Mouse (Mus musculus) midbrain, embryonic 10.5 days (tissue): ENCODE measurements at regions not wholly inside any gene's neighbourhood (a gene's known extent, or its start where the extent isn't known, plus 50 kb on each side); places are given as distances from the start of the nearest gene placed in this dataset.
A peak's percentile ranks its signal among the peaks of the same experiment; 100 is the strongest.

Source experiments
- DNase-seq: peaks from one replicate; pipeline ENCODE4 v3.0.0-alpha.2; 2017; ENCODE audit warnings: low spot score
- H3K27ac ChIP-seq: fragments of 300-500 bp; sonication (generic); replicated peaks from 2 replicates; pipeline ENCODE4 v1.5.1; 2016; ENCODE audit warnings: mild to moderate bottlenecking
- H3K27me3 ChIP-seq: fragments of 300-500 bp; sonication (generic); 2 replicates; pipeline ENCODE4 v1.6.1; 2016; ENCODE audit warnings: low read depth, mild to moderate bottlenecking; ENCODE audit not compliant: poor library complexity, severe bottlenecking
- H3K36me3 ChIP-seq: fragments of 300-500 bp; sonication (generic); 2 replicates; pipeline ENCODE4 v1.6.1; 2016; ENCODE audit warnings: mild to moderate bottlenecking, moderate library complexity
- H3K4me1 ChIP-seq: fragments of 300-500 bp; sonication (generic); 2 replicates; pipeline ENCODE4 v1.6.1; 2016
- H3K4me3 ChIP-seq: fragments of 300-500 bp; sonication (generic); 2 replicates; pipeline ENCODE4 v1.5.1; 2016; ENCODE audit warnings: mild to moderate bottlenecking, moderate library complexity
- H3K9me3 ChIP-seq: fragments of 300-500 bp; sonication (generic); replicated peaks from 2 replicates; pipeline ENCODE4 v1.6.1; 2016; ENCODE audit warnings: mild to moderate bottlenecking
- WGBS: fragments of 180-500 bp; shearing (Covaris S2); methylation state at CpG from one replicate; pipeline ENCODE4 v1.1.7; 2016; 5-methylcytosine and 5-hydroxymethylcytosine counted together

GRCm38 (mm10) chr3:101524905-101525304 is 79.6 kb downstream of the Atp1a1 start:
- Histone ChIP-seq H3K4me3 (no peak overlapping the region), H3K9me3 (no peaks in the 10 kb centered on the region), H3K27me3 (no peaks in the 10 kb centered on the region), H3K4me1 (peaks cover 41% of the 10 kb centered on the region), H3K36me3 (no peaks in the 10 kb centered on the region), H3K27ac (no peak overlapping the region)
- WGBS = 93% methylated on average over 8 of the region's 8 CpGs
- no peak for DNase-seq

- no peak overlapping the region for H3K27ac ChIP-seq
- no peak for DNase-seq
- H3K36me3 ChIP-seq = no peaks in the 10 kb centered on the region
- H3K4me1 ChIP-seq = peaks cover 36% of the 10 kb centered on the region
- H3K27me3 ChIP-seq = no peaks in the 10 kb centered on the region
- H3K4me3 ChIP-seq = no peak overlapping the region
- H3K9me3 ChIP-seq = no peaks in the 10 kb centered on the region
- 76% methylated on average over 6 of the region's 6 CpGs for WGBS
Measured at GRCm38 (mm10) chr3:101524444-101524843, 80.0 kb downstream of the Atp1a1 start.

GRCm38 (mm10) chr3:101523239-101523638 is 81.2 kb downstream of the Atp1a1 start:
- no peak for DNase-seq
- Histone ChIP-seq H3K9me3 (no peaks in the 10 kb centered on the region), H3K27me3 (no peaks in the 10 kb centered on the region), H3K4me1 (peaks cover 33% of the 10 kb centered on the region), H3K36me3 (no peaks in the 10 kb centered on the region), H3K4me3 (no peak overlapping the region), H3K27ac (no peak overlapping the region)
- 76% methylated on average over 5 of the region's 5 CpGs for WGBS

GRCm38 (mm10) chr3:101522246-101522920 is 82.1 kb downstream of the Atp1a1 start:
- WGBS = 85% methylated on average over 9 of the region's 9 CpGs
- H3K4me1 ChIP-seq = peaks cover 31% of the 10 kb centered on the region
- no peaks in the 10 kb centered on the region for H3K9me3 ChIP-seq
- no peak overlapping the region for H3K4me3 ChIP-seq
- H3K27ac ChIP-seq = 0 out of 2 replicates have a peak overlapping the region, but pooled peaks have one; percentile 5
- H3K27me3 ChIP-seq = no peaks in the 10 kb centered on the region
- no peak for DNase-seq
- H3K36me3 ChIP-seq = no peaks in the 10 kb centered on the region

- no peaks in the 10 kb centered on the region for H3K27me3 ChIP-seq
- no peaks in the 10 kb centered on the region for H3K9me3 ChIP-seq
- H3K4me1 ChIP-seq = peaks cover 42% of the 10 kb centered on the region
- no peaks in the 10 kb centered on the region for H3K36me3 ChIP-seq
- DNase-seq = no peak
- no peak overlapping the region for H3K4me3 ChIP-seq
- H3K27ac ChIP-seq = no peak overlapping the region
- 88% methylated on average over 5 of the region's 5 CpGs for WGBS
Measured at GRCm38 (mm10) chr3:101521155-101521554, 83.3 kb downstream of the Atp1a1 start.

GRCm38 (mm10) chr3:101520115-101520514 is 84.4 kb downstream of the Atp1a1 start:
- H3K4me1 ChIP-seq = peaks cover 42% of the 10 kb centered on the region
- DNase-seq = no peak
- no peak overlapping the region for H3K27ac ChIP-seq
- no peak overlapping the region for H3K4me3 ChIP-seq
- no peaks in the 10 kb centered on the region for H3K9me3 ChIP-seq
- WGBS = 77% methylated on average over 6 of the region's 6 CpGs
- H3K36me3 ChIP-seq = no peaks in the 10 kb centered on the region
- H3K27me3 ChIP-seq = no peaks in the 10 kb centered on the region

GRCm38 (mm10) chr3:101519551-101519950 is 84.9 kb downstream of the Atp1a1 start:
- WGBS = 92% methylated on average over 5 of the region's 5 CpGs
- Histone ChIP-seq H3K36me3 (no peaks in the 10 kb centered on the region), H3K9me3 (no peaks in the 10 kb centered on the region), H3K27ac (no peak overlapping the region), H3K4me3 (no peak overlapping the region), H3K4me1 (peaks cover 42% of the 10 kb centered on the region), H3K27me3 (no peaks in the 10 kb centered on the region)
- DNase-seq = no peak

- H3K27me3 ChIP-seq = no peaks in the 10 kb centered on the region
- no peaks in the 10 kb centered on the region for H3K36me3 ChIP-seq
- H3K4me1 ChIP-seq = peaks cover 45% of the 10 kb centered on the region
- H3K27ac ChIP-seq = 0 out of 2 replicates have a peak overlapping the region, but pooled peaks have one; percentile 46
- no peaks in the 10 kb centered on the region for H3K9me3 ChIP-seq
- 73% methylated on average over 6 of the region's 6 CpGs for WGBS
- H3K4me3 ChIP-seq = no peak overlapping the region
- no peak for DNase-seq
Measured at GRCm38 (mm10) chr3:101518810-101519209, 85.7 kb downstream of the Atp1a1 start.

GRCm38 (mm10) chr3:101517547-101517946 is 86.9 kb downstream of the Atp1a1 start:
- Histone ChIP-seq H3K9me3 (no peaks in the 10 kb centered on the region), H3K27ac (no peak overlapping the region), H3K27me3 (no peaks in the 10 kb centered on the region), H3K36me3 (no peaks in the 10 kb centered on the region), H3K4me1 (peaks cover 45% of the 10 kb centered on the region), H3K4me3 (no peak overlapping the region)
- DNase-seq = no peak
- 89% methylated on average over 6 of the region's 6 CpGs for WGBS

- Histone ChIP-seq H3K9me3 (peaks cover under 1% of the 10 kb centered on the region; the same call in 1 of the 2 replicates), H3K4me3 (no peak overlapping the region), H3K27ac (peak overlapping the region; percentile 59), H3K27me3 (no peaks in the 10 kb centered on the region), H3K4me1 (peaks cover 40% of the 10 kb centered on the region), H3K36me3 (no peaks in the 10 kb centered on the region)
- DNase-seq = no peak
- 70% methylated on average over 15 of the region's 15 CpGs for WGBS
Measured at GRCm38 (mm10) chr3:101516781-101517499, 87.5 kb downstream of the Atp1a1 start.

- DNase-seq = no peak
- Histone ChIP-seq H3K27me3 (no peaks in the 10 kb centered on the region), H3K4me1 (peaks cover 38% of the 10 kb centered on the region), H3K36me3 (no peaks in the 10 kb centered on the region; the same call in 1 of the 2 replicates), H3K4me3 (no peak overlapping the region), H3K9me3 (peaks cover 8% of the 10 kb centered on the region), H3K27ac (no peak overlapping the region)
- 95% methylated on average over 7 of the region's 7 CpGs for whole genome bisulfite sequencing
Measured at GRCm38 (mm10) chr3:101515566-101515965, 88.9 kb downstream of the Atp1a1 start.

GRCm38 (mm10) chr3:101513611-101514311 is 90.7 kb downstream of the Atp1a1 start:
- no peaks in the 10 kb centered on the region; the same call in 1 of the 2 replicates for H3K36me3 ChIP-seq
- H3K27ac ChIP-seq = peak overlapping the region; percentile 50; the same call in 1 of the 2 replicates
- no peak for DNase-seq
- no peaks in the 10 kb centered on the region for H3K27me3 ChIP-seq
- H3K4me1 ChIP-seq = peaks cover 29% of the 10 kb centered on the region
- H3K4me3 ChIP-seq = no peak overlapping the region
- 65% methylated on average over 13 of the region's 13 CpGs for WGBS
- peaks cover 8% of the 10 kb centered on the region for H3K9me3 ChIP-seq
